Mouse (Mus musculus): ENCODE measurements around the gene Tomm20l. TPM values are rescaled to one million over a fixed set of nuclear protein-coding genes. Genes with fewer than 3 reads are reported as not detected.

Gene Tomm20l
- polyA plus RNA-seq, 1 experiment from 2014 or later = not detected

GRCm38 (mm10) chr12:71136130-71136973 is 25.1 kb downstream of the Tomm20l start, which contains the start of the genes Timm9 and 2700049A03Rik:
Gene Timm9 (minus strand): TSS chr12:71136684.
Gene 2700049A03Rik (plus strand): TSS chr12:71136848.
- DNase-seq (ENCODE audit: extremely low spot score, low spot score) = peak; percentile 78
- under 1% methylated on average over 52 of the region's 52 CpGs for WGBS
- Histone ChIP-seq H3K36me3 (replicated peaks) (peaks cover 43% of the 10 kb centered on the region), H3K27ac (peak within 1 kb of the TSS; percentile 94), H3K4me1 (peaks cover 32% of the 10 kb centered on the region), H3K9me3 (no peaks in the 10 kb centered on the region), H3K27me3 (ENCODE audit: poor library complexity, severe bottlenecking) (no peaks in the 10 kb centered on the region), H3K4me3 (peak within 1 kb of the TSS; percentile 98)

- no peaks in the 10 kb centered on the region for H3K9me3 ChIP-seq
- peaks cover 32% of the 10 kb centered on the region for H3K4me1 ChIP-seq
- peaks cover 43% of the 10 kb centered on the region for H3K36me3 ChIP-seq (replicated peaks)
- DNase-seq (ENCODE audit: extremely low spot score, low spot score) = peak; percentile 89
- WGBS = under 1% methylated on average over 30 of the region's 30 CpGs
- H3K4me3 ChIP-seq = peak overlapping the region; percentile 98
- H3K27me3 ChIP-seq (ENCODE audit: poor library complexity, severe bottlenecking) = no peaks in the 10 kb centered on the region
- H3K27ac ChIP-seq = peak overlapping the region; percentile 94
These were observed 25.8 kb downstream of the Tomm20l start for GRCm38 (mm10) chr12:71136974-71137491.

GRCm38 (mm10) chr12:71137686-71138085 is 26.5 kb downstream of the Tomm20l start:
- no peaks in the 10 kb centered on the region for H3K27me3 ChIP-seq (ENCODE audit: poor library complexity, severe bottlenecking)
- no peak for DNase-seq (ENCODE audit: extremely low spot score, low spot score)
- H3K9me3 ChIP-seq = no peaks in the 10 kb centered on the region
- H3K4me3 ChIP-seq = peak overlapping the region; percentile 98
- peak overlapping the region; percentile 94 for H3K27ac ChIP-seq
- peaks cover 43% of the 10 kb centered on the region for H3K36me3 ChIP-seq (replicated peaks)
- peaks cover 32% of the 10 kb centered on the region for H3K4me1 ChIP-seq
- 19% methylated on average over 11 of the region's 11 CpGs for WGBS

GRCm38 (mm10) chr12:71139258-71139828 is 28.1 kb downstream of the Tomm20l start:
- peak overlapping the region; percentile 98 for H3K4me3 ChIP-seq

GRCm38 (mm10) chr12:71141189-71141588 is 30.0 kb downstream of the Tomm20l start:
- Histone ChIP-seq H3K36me3 (replicated peaks) (peaks cover 69% of the 10 kb centered on the region), H3K9me3 (no peaks in the 10 kb centered on the region), H3K27ac (no peak overlapping the region), H3K4me1 (peaks cover 16% of the 10 kb centered on the region), H3K4me3 (no peak overlapping the region), H3K27me3 (ENCODE audit: poor library complexity, severe bottlenecking) (no peaks in the 10 kb centered on the region)
- DNase-seq (ENCODE audit: extremely low spot score, low spot score) = no peak

More at GRCm38 (mm10) chr12:71139258-71139828, 28.1 kb downstream of the Tomm20l start:
- Histone ChIP-seq H3K27me3 (ENCODE audit: poor library complexity, severe bottlenecking) (no peaks in the 10 kb centered on the region), H3K36me3 (replicated peaks) (peaks cover 50% of the 10 kb centered on the region), H3K4me1 (peaks cover 32% of the 10 kb centered on the region), H3K27ac (no peak overlapping the region), H3K9me3 (no peaks in the 10 kb centered on the region)
- WGBS = 77% methylated on average over 5 of the region's 5 CpGs
- DNase-seq (ENCODE audit: extremely low spot score, low spot score) = no peak

GRCm38 (mm10) chr12:71147641-71148040 is 36.4 kb downstream of the Tomm20l start:
- whole genome bisulfite sequencing = 85% methylated on average over 3 of the region's 3 CpGs
- H3K27me3 ChIP-seq (ENCODE audit: poor library complexity, severe bottlenecking) = no peaks in the 10 kb centered on the region
- H3K4me1 ChIP-seq = no peaks in the 10 kb centered on the region
- H3K27ac ChIP-seq = no peak overlapping the region
- H3K4me3 ChIP-seq = no peak overlapping the region
- peaks cover 98% of the 10 kb centered on the region for H3K36me3 ChIP-seq (replicated peaks)
- no peaks in the 10 kb centered on the region for H3K9me3 ChIP-seq
- no peak for DNase-seq (ENCODE audit: extremely low spot score, low spot score)

GRCm38 (mm10) chr12:71148801-71149200 is 37.6 kb downstream of the Tomm20l start:
- H3K4me1 ChIP-seq = no peaks in the 10 kb centered on the region
- no peak overlapping the region for H3K27ac ChIP-seq
- H3K9me3 ChIP-seq = no peaks in the 10 kb centered on the region
- H3K27me3 ChIP-seq (ENCODE audit: poor library complexity, severe bottlenecking) = no peaks in the 10 kb centered on the region
- WGBS = 94% methylated on average over 9 of the region's 9 CpGs
- H3K36me3 ChIP-seq (replicated peaks) = peaks cover 97% of the 10 kb centered on the region
- H3K4me3 ChIP-seq = no peak overlapping the region
- no peak for DNase-seq (ENCODE audit: extremely low spot score, low spot score)

GRCm38 (mm10) chr12:71149456-71149855 is 38.2 kb downstream of the Tomm20l start:
- Histone ChIP-seq H3K36me3 (replicated peaks) (peaks cover 97% of the 10 kb centered on the region), H3K27me3 (ENCODE audit: poor library complexity, severe bottlenecking) (no peaks in the 10 kb centered on the region), H3K9me3 (no peaks in the 10 kb centered on the region), H3K4me1 (no peaks in the 10 kb centered on the region), H3K27ac (no peak overlapping the region), H3K4me3 (no peak overlapping the region)
- 90% methylated on average over 6 of the region's 6 CpGs for WGBS
- DNase-seq (ENCODE audit: extremely low spot score, low spot score) = no peak

- WGBS = 90% methylated on average over 8 of the region's 8 CpGs
- Histone ChIP-seq H3K36me3 (replicated peaks) (peaks cover 97% of the 10 kb centered on the region), H3K27ac (no peak overlapping the region), H3K27me3 (ENCODE audit: poor library complexity, severe bottlenecking) (no peaks in the 10 kb centered on the region), H3K9me3 (no peaks in the 10 kb centered on the region), H3K4me1 (no peaks in the 10 kb centered on the region), H3K4me3 (no peak overlapping the region)
- no peak for DNase-seq (ENCODE audit: extremely low spot score, low spot score)
These were observed 38.9 kb downstream of the Tomm20l start for GRCm38 (mm10) chr12:71150167-71150566.

GRCm38 (mm10) chr12:71154979-71155378 is 43.8 kb downstream of the Tomm20l start:
- H3K36me3 ChIP-seq (replicated peaks) = peaks cover 97% of the 10 kb centered on the region

GRCm38 (mm10) chr12:71157974-71158373 is 46.7 kb downstream of the Tomm20l start:
- Histone ChIP-seq H3K4me3 (no peak overlapping the region), H3K9me3 (no peaks in the 10 kb centered on the region), H3K27ac (no peak overlapping the region), H3K4me1 (no peaks in the 10 kb centered on the region), H3K27me3 (ENCODE audit: poor library complexity, severe bottlenecking) (no peaks in the 10 kb centered on the region), H3K36me3 (replicated peaks) (peaks cover 99% of the 10 kb centered on the region)
- WGBS = 91% methylated on average over 6 of the region's 6 CpGs
- DNase-seq (ENCODE audit: extremely low spot score, low spot score) = no peak

More at GRCm38 (mm10) chr12:71154979-71155378, 43.8 kb downstream of the Tomm20l start:
- Histone ChIP-seq H3K4me1 (no peaks in the 10 kb centered on the region), H3K9me3 (no peaks in the 10 kb centered on the region), H3K27ac (no peak overlapping the region), H3K27me3 (ENCODE audit: poor library complexity, severe bottlenecking) (no peaks in the 10 kb centered on the region), H3K4me3 (no peak overlapping the region)
- no peak for DNase-seq (ENCODE audit: extremely low spot score, low spot score)
- WGBS = 96% methylated on average over 6 of the region's 6 CpGs

GRCm38 (mm10) chr12:71164410-71164809 is 53.2 kb downstream of the Tomm20l start:
- H3K36me3 ChIP-seq (replicated peaks) = peaks cover 98% of the 10 kb centered on the region
- no peaks in the 10 kb centered on the region for H3K9me3 ChIP-seq

GRCm38 (mm10) chr12:71169911-71170310 is 58.7 kb downstream of the Tomm20l start:
- no peak for DNase-seq (ENCODE audit: extremely low spot score, low spot score)
- Histone ChIP-seq H3K27ac (no peak overlapping the region), H3K9me3 (no peaks in the 10 kb centered on the region), H3K27me3 (ENCODE audit: poor library complexity, severe bottlenecking) (no peaks in the 10 kb centered on the region), H3K4me3 (no peak overlapping the region), H3K36me3 (replicated peaks) (peaks cover 96% of the 10 kb centered on the region), H3K4me1 (no peaks in the 10 kb centered on the region)
- WGBS = 98% methylated on average over 1 of the region's 1 CpGs

More at GRCm38 (mm10) chr12:71164410-71164809, 53.2 kb downstream of the Tomm20l start:
- no peaks in the 10 kb centered on the region for H3K4me1 ChIP-seq
- H3K27ac ChIP-seq = no peak overlapping the region
- no peak for DNase-seq (ENCODE audit: extremely low spot score, low spot score)
- WGBS = 91% methylated on average over 9 of the region's 9 CpGs
- no peak overlapping the region for H3K4me3 ChIP-seq
- no peaks in the 10 kb centered on the region for H3K27me3 ChIP-seq (ENCODE audit: poor library complexity, severe bottlenecking)

Data from forebrain, embryonic 10.5 days (tissue).